Mouse (Mus musculus) forebrain, embryonic 13.5 days (tissue): ENCODE measurements around the gene Arhgef38. TPM values are rescaled to one million over a fixed set of nuclear protein-coding genes. Genes with fewer than 3 reads are reported as not detected.

Source experiments
- ATAC-seq: fragments of 200-750 bp; cut with Nextera tagmentation; 2 replicates; pipeline ENCODE4 v1.8.0; 2017
- H3K27ac ChIP-seq: fragments of 300-500 bp; sonication (generic); 2 replicates; pipeline ENCODE4 v1.5.1; 2015; ENCODE audit warnings: inconsistent platforms, mild to moderate bottlenecking, moderate library complexity
- H3K27me3 ChIP-seq: fragments of 300-500 bp; sonication (generic); 2 replicates; pipeline ENCODE4 v1.6.1; 2015; ENCODE audit warnings: mild to moderate bottlenecking, inconsistent platforms
- H3K36me3 ChIP-seq: fragments of 300-500 bp; sonication (generic); 2 replicates; pipeline ENCODE4 v1.6.1; 2015; ENCODE audit warnings: mild to moderate bottlenecking, inconsistent platforms; ENCODE audit not compliant: poor library complexity, severe bottlenecking
- H3K4me1 ChIP-seq: fragments of 300-500 bp; sonication (generic); 2 replicates; pipeline ENCODE4 v1.6.1; 2015; ENCODE audit warnings: inconsistent platforms
- H3K4me2 ChIP-seq: fragments of 300-500 bp; sonication (generic); 2 replicates; pipeline ENCODE4 v1.6.1; 2015; ENCODE audit warnings: inconsistent platforms, mild to moderate bottlenecking, moderate library complexity
- H3K4me3 ChIP-seq: fragments of 300-500 bp; sonication (generic); 2 replicates; pipeline ENCODE4 v1.5.1; 2015; ENCODE audit warnings: mild to moderate bottlenecking, inconsistent platforms
- H3K9ac ChIP-seq: fragments of 300-500 bp; sonication (generic); 2 replicates; pipeline ENCODE4 v1.6.1; 2015; ENCODE audit warnings: mild to moderate bottlenecking, inconsistent platforms
- H3K9me3 ChIP-seq: fragments of 300-500 bp; sonication (generic); replicated peaks from 2 replicates; pipeline ENCODE4 v1.6.1; 2016; ENCODE audit warnings: inconsistent platforms
- WGBS: fragments of 180-500 bp; shearing (Covaris S2); methylation state at CpG from one replicate; pipeline ENCODE4 v1.1.7; 2015; 5-methylcytosine and 5-hydroxymethylcytosine counted together
- polyA plus RNA-seq: library from polyadenylated mRNA; unstranded; fragments of >200 nt; fragmentation: Nextera tagmentation; extraction: Ambion mirVana; gene quantifications from 2 replicates; pipeline ENCODE4 v1.2.1, GENCODE M21; 2015

The Arhgef38 gene
- polyA plus RNA-seq, 1 experiment from 2014 or later: not detected

DNA sequence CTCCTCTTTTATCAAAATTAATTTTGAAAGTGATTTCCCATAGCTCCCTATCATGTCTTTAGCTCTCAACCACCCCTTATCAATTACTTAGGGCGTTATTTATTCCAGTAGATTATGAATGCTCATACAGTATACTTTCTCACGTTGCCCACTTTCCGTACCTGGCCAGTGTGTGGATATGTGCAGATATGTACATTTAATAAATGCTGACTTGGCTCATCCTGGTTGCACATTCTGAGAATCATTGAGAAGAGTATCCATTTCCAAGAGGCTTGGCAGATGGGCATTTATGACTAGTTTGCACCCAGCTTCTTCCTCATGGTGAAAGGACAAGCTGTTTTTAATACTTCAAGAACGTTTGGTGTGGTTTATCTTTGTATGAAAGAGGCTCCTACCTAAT lies 124.9 kb downstream of the Arhgef38 start:
- WGBS: 93% methylated on average over 4 of the region's 4 CpGs
- no peak for ATAC-seq

DNA sequence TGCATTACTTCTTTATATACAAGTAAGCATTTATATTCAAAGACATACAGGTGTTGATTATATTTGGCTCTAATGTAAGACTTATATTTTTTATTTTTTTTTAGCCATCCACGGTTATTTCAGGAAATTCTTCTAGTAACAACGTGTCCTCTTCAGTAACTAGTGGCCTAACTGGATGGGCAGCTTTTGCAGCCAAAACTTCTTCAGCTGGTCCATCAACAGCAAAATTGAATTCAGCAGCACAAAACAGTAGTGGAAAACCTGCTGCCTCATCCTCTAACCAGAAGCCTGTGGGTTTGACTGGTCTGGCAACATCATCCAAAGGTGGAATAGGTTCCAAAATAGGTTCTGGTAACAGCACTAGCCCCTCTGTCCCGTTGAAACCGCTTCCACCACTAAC lies 126.0 kb downstream of the Arhgef38 start:
- peaks cover 50% of the 10 kb centered on the region for H3K36me3 ChIP-seq
- H3K9me3 ChIP-seq: no peaks in the 10 kb centered on the region
- no peak overlapping the region for H3K9ac ChIP-seq
- H3K4me2 ChIP-seq: no peak overlapping the region
- no peaks in the 10 kb centered on the region for H3K4me1 ChIP-seq
- ATAC-seq: no peak
- H3K4me3 ChIP-seq: no peak overlapping the region
- H3K27ac ChIP-seq: no peak overlapping the region
- WGBS: 97% methylated on average over 4 of the region's 4 CpGs
- H3K27me3 ChIP-seq: no peaks in the 10 kb centered on the region

More for the DNA sequence above, 124.9 kb downstream of the Arhgef38 start:
- no peak overlapping the region for H3K27ac ChIP-seq
- no peaks in the 10 kb centered on the region for H3K27me3 ChIP-seq
- no peaks in the 10 kb centered on the region for H3K9me3 ChIP-seq
- H3K4me2 ChIP-seq: no peak overlapping the region
- H3K4me3 ChIP-seq: no peak overlapping the region
- H3K36me3 ChIP-seq: peaks cover 41% of the 10 kb centered on the region
- H3K4me1 ChIP-seq: no peaks in the 10 kb centered on the region
- H3K9ac ChIP-seq: no peak overlapping the region

DNA sequence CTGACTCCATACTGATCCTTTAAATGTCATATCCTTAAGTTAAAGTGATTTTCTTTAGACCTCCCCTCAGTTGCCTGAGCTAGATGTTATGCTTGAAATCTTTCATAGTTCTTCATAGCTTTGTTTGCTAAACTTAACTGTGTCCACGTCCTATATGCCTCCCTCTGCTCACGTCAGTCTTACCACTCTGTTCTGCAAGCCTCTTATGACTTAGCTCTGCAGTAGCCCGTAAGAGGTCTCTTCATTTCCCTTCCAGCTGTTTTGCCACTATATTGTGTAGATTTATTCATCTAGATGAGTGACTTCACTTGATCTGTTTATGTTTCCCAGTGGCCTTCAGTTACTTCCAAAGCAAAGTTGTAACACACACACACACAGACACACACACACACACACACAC lies 130.3 kb downstream of the Arhgef38 start:
- Histone ChIP-seq H3K4me1 (no peaks in the 10 kb centered on the region), H3K27me3 (no peaks in the 10 kb centered on the region), H3K9me3 (no peaks in the 10 kb centered on the region), H3K27ac (no peak overlapping the region), H3K9ac (no peak overlapping the region), H3K4me2 (no peak overlapping the region), H3K36me3 (peaks cover 72% of the 10 kb centered on the region), H3K4me3 (no peak overlapping the region)
- 88% methylated on average over 3 of the region's 3 CpGs for WGBS
- no peak for ATAC-seq

DNA sequence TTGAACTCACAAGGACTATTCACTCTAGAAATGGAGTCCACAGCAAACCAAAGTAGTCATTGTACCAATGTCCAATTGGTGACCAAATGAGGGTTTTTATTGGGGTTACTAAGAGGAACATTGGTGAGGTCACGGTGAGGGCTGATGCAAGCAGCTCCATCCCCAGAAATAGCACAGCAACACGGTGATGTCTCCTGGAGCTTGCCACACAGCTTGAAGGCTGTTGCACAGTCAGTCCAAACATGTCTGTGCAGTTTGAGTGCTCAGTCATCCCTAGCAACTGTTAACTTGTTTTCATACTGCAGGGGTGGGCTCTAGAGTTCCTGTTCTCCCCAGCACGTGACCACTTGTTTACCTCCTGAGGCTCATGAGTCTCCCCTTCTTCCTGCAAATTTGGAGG lies 131.0 kb downstream of the Arhgef38 start:
- Histone ChIP-seq H3K9ac (no peak overlapping the region), H3K4me3 (no peak overlapping the region), H3K27me3 (no peaks in the 10 kb centered on the region), H3K4me2 (no peak overlapping the region), H3K27ac (no peak overlapping the region), H3K9me3 (no peaks in the 10 kb centered on the region), H3K36me3 (peaks cover 71% of the 10 kb centered on the region), H3K4me1 (no peaks in the 10 kb centered on the region)
- no peak for ATAC-seq
- 93% methylated on average over 3 of the region's 3 CpGs for WGBS

DNA sequence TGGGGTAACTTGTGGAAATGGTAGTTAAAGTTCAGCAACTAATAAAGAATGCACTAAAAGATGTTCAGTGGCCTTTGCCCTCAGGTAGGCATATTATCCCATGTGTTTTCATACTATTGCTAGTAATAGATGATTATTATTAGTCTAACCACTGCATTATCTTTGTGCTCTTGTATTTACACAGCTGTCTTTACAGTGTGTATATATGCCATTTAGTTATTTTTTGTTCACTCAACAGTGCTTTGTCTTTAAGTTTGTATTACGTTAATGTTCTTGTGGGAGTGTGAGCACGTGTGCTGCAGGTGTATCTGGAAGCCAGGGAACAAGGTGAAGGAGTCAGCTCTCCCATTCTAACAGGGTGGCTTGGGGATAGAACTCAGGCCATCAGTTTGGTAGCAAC lies 135.8 kb downstream of the Arhgef38 start:
- Histone ChIP-seq H3K4me2 (no peak overlapping the region), H3K9me3 (no peaks in the 10 kb centered on the region), H3K4me1 (no peaks in the 10 kb centered on the region), H3K9ac (no peak overlapping the region), H3K36me3 (peaks cover 51% of the 10 kb centered on the region), H3K27me3 (no peaks in the 10 kb centered on the region), H3K4me3 (no peak overlapping the region), H3K27ac (no peak overlapping the region)
- ATAC-seq: no peak
- WGBS: 89% methylated on average over 2 of the region's 2 CpGs

DNA sequence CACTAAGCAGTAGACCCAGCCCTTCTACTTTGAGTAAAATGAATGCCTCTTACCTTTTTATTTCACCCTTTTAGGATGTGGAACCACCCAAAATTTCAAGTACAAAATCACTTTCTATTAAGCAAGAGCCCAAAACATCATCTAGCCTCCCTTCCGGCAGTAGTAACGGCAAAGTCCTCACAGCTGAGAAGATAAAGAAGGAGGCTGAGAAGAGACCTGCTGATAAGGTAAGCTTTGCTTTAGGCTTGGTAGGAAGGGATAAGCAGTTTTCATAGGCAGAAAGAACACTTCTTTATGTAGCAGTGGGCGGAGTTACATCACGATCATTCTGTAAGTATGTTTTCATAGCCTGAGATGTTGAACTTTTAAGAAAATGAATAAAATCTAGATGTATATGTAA lies 136.4 kb downstream of the Arhgef38 start:
- Histone ChIP-seq H3K27ac (no peak overlapping the region), H3K4me3 (no peak overlapping the region), H3K4me2 (no peak overlapping the region), H3K9ac (no peak overlapping the region), H3K4me1 (peaks cover 3% of the 10 kb centered on the region), H3K9me3 (no peaks in the 10 kb centered on the region), H3K27me3 (no peaks in the 10 kb centered on the region), H3K36me3 (peaks cover 45% of the 10 kb centered on the region)
- no peak for ATAC-seq
- WGBS: 95% methylated on average over 4 of the region's 4 CpGs

DNA sequence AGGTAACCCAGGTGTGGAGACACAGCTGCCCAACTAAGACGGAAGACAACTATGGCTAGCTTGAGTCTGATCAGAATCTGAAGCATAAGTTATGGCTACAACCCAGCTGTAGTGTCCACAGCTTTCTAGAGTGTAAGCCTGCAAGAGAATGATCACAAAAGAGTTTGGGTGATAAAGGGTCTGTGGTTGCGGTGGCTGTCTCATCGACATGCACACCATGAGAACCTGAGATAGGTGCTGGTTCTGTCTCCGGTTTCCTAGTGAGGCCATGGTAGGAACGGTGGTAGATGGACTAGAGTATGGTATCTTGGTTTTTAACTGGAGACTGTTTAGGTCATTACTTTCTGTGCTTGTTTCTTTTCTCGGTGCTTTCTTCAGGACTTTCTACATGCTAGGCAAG lies 136.8 kb downstream of the Arhgef38 start:
- 96% methylated on average over 6 of the region's 6 CpGs for WGBS
- peaks cover 44% of the 10 kb centered on the region for H3K36me3 ChIP-seq
- no peak for ATAC-seq
- no peak overlapping the region for H3K27ac ChIP-seq
- H3K4me2 ChIP-seq: no peak overlapping the region
- H3K4me1 ChIP-seq: peaks cover 7% of the 10 kb centered on the region
- H3K9me3 ChIP-seq: no peaks in the 10 kb centered on the region
- H3K27me3 ChIP-seq: no peaks in the 10 kb centered on the region
- H3K9ac ChIP-seq: no peak overlapping the region
- H3K4me3 ChIP-seq: no peak overlapping the region

DNA sequence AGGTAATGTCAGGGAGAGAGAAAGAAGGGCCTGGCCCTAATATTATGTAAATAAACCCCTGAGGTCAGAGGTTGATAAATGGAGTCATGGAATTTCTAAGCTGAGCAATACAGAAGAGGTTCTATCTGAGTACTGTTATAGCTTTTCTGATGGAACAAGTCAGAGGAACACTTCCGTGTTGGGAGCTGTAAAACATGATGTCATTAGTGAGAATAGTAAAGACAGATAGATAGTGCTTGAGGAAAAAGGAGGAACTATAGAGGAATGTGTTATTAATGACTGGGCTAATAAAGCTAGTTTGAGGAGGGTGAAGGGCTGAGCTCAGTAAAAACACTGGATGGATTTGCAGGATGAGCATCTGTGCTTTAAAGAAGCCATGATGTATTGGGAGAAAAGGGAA lies 140.4 kb downstream of the Arhgef38 start:
- WGBS: 72% methylated on average over 1 of the region's 1 CpGs
- ATAC-seq: no peak
- peaks cover 19% of the 10 kb centered on the region for H3K36me3 ChIP-seq
- H3K4me2 ChIP-seq: no peak overlapping the region
- H3K27ac ChIP-seq: no peak overlapping the region
- H3K9me3 ChIP-seq: no peaks in the 10 kb centered on the region
- H3K4me1 ChIP-seq: peaks cover 23% of the 10 kb centered on the region
- H3K9ac ChIP-seq: no peak overlapping the region
- H3K27me3 ChIP-seq: no peaks in the 10 kb centered on the region
- H3K4me3 ChIP-seq: no peak overlapping the region

DNA sequence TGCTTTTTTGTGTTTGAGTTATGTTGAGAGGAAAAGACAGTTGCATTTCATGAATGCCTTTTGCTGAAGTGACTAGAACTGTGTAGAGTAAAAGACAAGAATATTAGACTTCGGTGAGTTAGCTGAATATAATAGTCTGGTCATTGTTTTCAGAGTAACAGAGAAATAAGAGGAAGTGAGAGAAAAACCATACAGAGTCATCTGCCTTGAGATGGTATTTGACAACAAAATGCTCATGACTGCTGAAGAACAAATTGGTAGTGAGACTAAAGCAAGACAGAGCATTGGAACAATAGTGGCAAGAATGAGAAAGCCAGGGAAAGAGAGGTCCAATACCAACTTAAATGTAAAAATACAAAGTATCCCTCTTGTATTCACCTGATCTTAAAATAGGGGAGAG lies 141.8 kb downstream of the Arhgef38 start:
- 91% methylated on average over 1 of the region's 1 CpGs for WGBS
- no peaks in the 10 kb centered on the region for H3K9me3 ChIP-seq
- peaks cover 6% of the 10 kb centered on the region for H3K36me3 ChIP-seq
- peak overlapping the region; percentile 69 for H3K4me2 ChIP-seq
- no peak overlapping the region for H3K27ac ChIP-seq
- peak overlapping the region; percentile 85; the same call in 1 of the 2 replicates for H3K9ac ChIP-seq
- peaks cover 30% of the 10 kb centered on the region for H3K4me1 ChIP-seq
- no peak for ATAC-seq
- H3K4me3 ChIP-seq: peak overlapping the region; percentile 76
- H3K27me3 ChIP-seq: no peaks in the 10 kb centered on the region

DNA sequence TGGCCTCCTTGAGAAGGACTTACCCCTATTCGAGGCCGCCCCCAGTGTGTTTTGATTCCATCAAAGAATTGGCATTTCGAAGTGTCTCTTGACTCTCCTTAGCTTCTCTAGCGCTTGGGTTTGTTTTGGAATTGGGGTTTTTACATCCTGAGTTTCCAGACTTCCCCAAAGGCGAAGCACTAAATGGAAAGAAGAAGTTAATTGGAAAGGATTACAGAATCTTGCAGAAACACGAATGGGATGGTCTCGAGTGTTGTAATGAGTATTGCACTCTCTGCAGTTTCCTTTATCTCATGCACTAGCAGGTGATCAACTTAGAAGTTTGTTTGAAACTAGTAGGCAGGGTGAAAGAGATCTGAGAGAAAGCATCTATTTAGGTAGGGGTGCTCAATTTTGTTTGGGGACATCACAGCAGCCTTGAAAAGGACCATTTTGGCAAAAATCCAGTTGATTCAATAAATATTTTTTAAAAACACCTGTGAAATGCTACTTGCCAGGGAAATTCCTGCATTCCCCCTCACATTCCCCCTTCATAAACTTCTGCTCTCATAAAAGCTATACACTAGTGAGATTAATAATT lies 142.4 kb downstream of the Arhgef38 start:
- 0% methylated on average over 7 of the region's 7 CpGs for WGBS
- Histone ChIP-seq H3K4me3 (peak overlapping the region; percentile 76), H3K9me3 (no peaks in the 10 kb centered on the region), H3K27ac (peak overlapping the region; percentile 97), H3K27me3 (no peaks in the 10 kb centered on the region), H3K36me3 (0 out of 2 replicates have a peak, but pooled peaks cover 3% of the 10 kb centered on the region), H3K4me2 (peak overlapping the region; percentile 69), H3K9ac (peak overlapping the region; percentile 85), H3K4me1 (peaks cover 30% of the 10 kb centered on the region)
- no peak for ATAC-seq

DNA sequence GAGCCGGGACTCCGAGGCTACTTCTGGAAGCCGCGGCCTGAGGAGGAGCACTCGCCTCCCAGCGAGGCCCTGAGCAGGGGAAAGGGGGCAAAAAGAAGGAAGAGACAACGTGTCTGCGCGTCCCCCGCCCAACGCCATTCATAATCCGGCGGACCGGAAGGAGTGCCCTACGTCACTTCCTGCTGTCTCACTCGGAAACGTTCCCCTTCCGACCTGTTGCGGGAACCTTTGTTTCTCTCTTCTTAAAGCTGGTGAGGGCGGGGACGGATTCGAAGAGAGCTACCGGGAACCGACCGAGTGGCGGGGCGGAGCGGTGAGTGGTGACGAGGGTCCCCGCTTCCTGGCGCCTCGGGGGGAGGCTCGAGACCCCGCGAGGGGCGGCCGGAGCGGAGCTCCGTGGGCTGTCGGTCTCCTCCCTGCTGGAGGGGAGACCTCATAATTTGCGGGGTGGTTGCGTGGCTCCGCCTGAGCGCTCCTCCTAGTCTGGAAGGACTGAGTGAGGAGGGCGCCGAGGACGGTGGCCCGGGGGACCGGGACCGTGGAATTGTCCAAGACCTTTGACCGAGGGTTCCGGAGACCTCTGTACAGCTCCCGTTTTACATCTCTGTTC lies 143.0 kb downstream of the Arhgef38 start, which contains the start of the genes Ints12 and Gstcd:
Gene Ints12 (plus strand): TSS at position 177 of the 610 bp plus-strand sequence.
Gene Gstcd (minus strand): TSS at position 370 of the 610 bp plus-strand sequence.
- Histone ChIP-seq H3K9me3 (no peaks in the 10 kb centered on the region), H3K9ac (peak within 1 kb of the TSS; percentile 85), H3K4me1 (peaks cover 30% of the 10 kb centered on the region), H3K4me2 (peak within 1 kb of the TSS; percentile 69), H3K4me3 (peak within 1 kb of the TSS; percentile 76), H3K27ac (peak within 1 kb of the TSS; percentile 97), H3K27me3 (no peaks in the 10 kb centered on the region), H3K36me3 (no peaks in the 10 kb centered on the region)
- under 1% methylated on average over 53 of the region's 53 CpGs for WGBS
- ATAC-seq: peak; percentile 98

DNA sequence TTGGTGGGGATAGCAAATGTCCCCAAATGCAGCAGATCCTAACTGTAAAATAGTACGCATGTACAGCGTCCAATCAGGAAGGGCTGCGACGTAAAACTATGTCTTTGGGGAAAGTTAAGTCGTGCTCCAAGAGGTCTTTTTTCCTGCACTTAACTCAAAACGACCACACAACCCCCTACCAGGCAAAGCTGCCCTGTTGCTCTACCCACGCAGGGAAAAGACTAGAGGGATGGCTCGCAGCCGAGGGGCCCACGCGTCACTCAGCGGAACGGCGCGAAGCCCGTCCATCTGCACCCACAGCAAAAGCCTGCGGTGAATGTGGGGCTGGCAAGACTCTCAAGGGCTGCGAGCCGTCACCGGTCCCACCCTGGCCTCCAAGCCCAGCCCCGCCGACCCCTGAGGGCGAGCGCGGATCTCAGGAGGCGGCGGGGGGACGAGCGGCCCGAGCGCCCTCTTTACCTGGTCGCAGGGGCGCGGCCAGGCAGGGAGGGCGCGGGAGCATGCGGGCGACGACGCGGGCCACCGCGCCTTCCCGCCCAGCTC lies 143.6 kb downstream of the Arhgef38 start:
- Histone ChIP-seq H3K9ac (peak overlapping the region; percentile 85), H3K27ac (peak overlapping the region; percentile 97), H3K9me3 (no peaks in the 10 kb centered on the region), H3K4me3 (peak overlapping the region; percentile 76), H3K4me2 (peak overlapping the region; percentile 69), H3K4me1 (peaks cover 30% of the 10 kb centered on the region), H3K27me3 (no peaks in the 10 kb centered on the region), H3K36me3 (no peaks in the 10 kb centered on the region)
- peak; percentile 85 for ATAC-seq
- under 1% methylated on average over 44 of the region's 44 CpGs for WGBS
